Mouse (Mus musculus) testis, adult 10 weeks (tissue): ENCODE data around the gene Fosl2. TPM values are rescaled to one million over a fixed set of nuclear protein-coding genes. Genes with fewer than 3 reads are reported as not detected.

Experiments used
- polyA plus RNA-seq: library from polyadenylated mRNA; stranded (reverse); fragments of 350-450 nt; fragmentation: Illumina TruSeq; extraction: RNeasy Lipid Tissue Mini Kit (QIAGEN cat#74804); gene quantifications from one replicate; pipeline ENCODE4 v1.2.3, GENCODE M21; 2014; ENCODE audit warnings: low read depth, low replicate concordance

Fosl2 gene
- 0.94 TPM for polyA plus RNA-seq

GRCm38 (mm10) chr5:32135336-32136206 is at the start of gene Fosl2:
TSS of gene Fosl2 (plus strand) at chr5:32135801.

Other genes with a start within 250 kb of the Fosl2 start
- 57.1 TPM for gene Plb1, start 96.9 kb downstream of the Fosl2 start, polyA plus RNA-seq